Mouse (Mus musculus): ENCODE measurements around the gene Sestd1. TPM values are rescaled to one million over a fixed set of nuclear protein-coding genes. Genes with fewer than 3 reads are reported as not detected.

The Sestd1 gene
- polyA plus RNA-seq, 1 experiment from 2014 or later = 11.6 TPM

GRCm38 (mm10) chr2:77264550-77264949 lies 15.8 kb downstream of the Sestd1 start:
- Histone ChIP-seq H3K36me3 (ENCODE audit: control insufficient read depth, insufficient read depth, low read length) (no peaks in the 10 kb centered on the region), H3K4me3 (ENCODE audit: low read length) (no peak overlapping the region), H3K27ac (ENCODE audit: low read length) (no peak overlapping the region), H3K9me3 (ENCODE audit: control insufficient read depth, low read length) (no peaks in the 10 kb centered on the region), H3K9ac (ENCODE audit: low read depth, low read length) (no peak overlapping the region), H3K4me2 (ENCODE audit: low read depth, low read length) (no peak overlapping the region), H3K4me1 (ENCODE audit: control insufficient read depth, insufficient read depth, low read length) (peaks cover 52% of the 10 kb centered on the region), H3K27me3 (replicated peaks; ENCODE audit: control insufficient read depth, insufficient read depth, low read length) (no peaks in the 10 kb centered on the region)
- 82% methylated on average over 6 of the region's 6 CpGs for WGBS
- no peak for ATAC-seq

GRCm38 (mm10) chr2:77263477-77264435 lies 16.6 kb downstream of the Sestd1 start:
- Histone ChIP-seq H3K27me3 (replicated peaks; ENCODE audit: control insufficient read depth, insufficient read depth, low read length) (no peaks in the 10 kb centered on the region), H3K27ac (ENCODE audit: low read length) (peak overlapping the region; percentile 51; the same call in 1 of the 2 replicates), H3K4me3 (ENCODE audit: low read length) (no peak overlapping the region), H3K36me3 (ENCODE audit: control insufficient read depth, insufficient read depth, low read length) (no peaks in the 10 kb centered on the region), H3K9ac (ENCODE audit: low read depth, low read length) (0 out of 2 replicates have a peak overlapping the region, but pooled peaks have one; percentile 33), H3K4me2 (ENCODE audit: low read depth, low read length) (no peak overlapping the region), H3K4me1 (ENCODE audit: control insufficient read depth, insufficient read depth, low read length) (peaks cover 44% of the 10 kb centered on the region), H3K9me3 (ENCODE audit: control insufficient read depth, low read length) (no peaks in the 10 kb centered on the region)
- peak; percentile 64 for ATAC-seq
- WGBS = 46% methylated on average over 11 of the region's 11 CpGs

GRCm38 (mm10) chr2:77260134-77260533 lies 20.3 kb downstream of the Sestd1 start:
- Histone ChIP-seq H3K27ac (ENCODE audit: low read length) (no peak overlapping the region), H3K4me1 (ENCODE audit: control insufficient read depth, insufficient read depth, low read length) (peaks cover 21% of the 10 kb centered on the region), H3K36me3 (ENCODE audit: control insufficient read depth, insufficient read depth, low read length) (no peaks in the 10 kb centered on the region), H3K9ac (ENCODE audit: low read depth, low read length) (no peak overlapping the region), H3K4me2 (ENCODE audit: low read depth, low read length) (no peak overlapping the region), H3K4me3 (ENCODE audit: low read length) (no peak overlapping the region), H3K9me3 (ENCODE audit: control insufficient read depth, low read length) (no peaks in the 10 kb centered on the region), H3K27me3 (replicated peaks; ENCODE audit: control insufficient read depth, insufficient read depth, low read length) (no peaks in the 10 kb centered on the region)
- 80% methylated on average over 4 of the region's 4 CpGs for WGBS
- ATAC-seq = no peak

- Histone ChIP-seq H3K27me3 (replicated peaks; ENCODE audit: control insufficient read depth, insufficient read depth, low read length) (no peaks in the 10 kb centered on the region), H3K4me1 (ENCODE audit: control insufficient read depth, insufficient read depth, low read length) (no peaks in the 10 kb centered on the region), H3K4me2 (ENCODE audit: low read depth, low read length) (no peak overlapping the region), H3K36me3 (ENCODE audit: control insufficient read depth, insufficient read depth, low read length) (no peaks in the 10 kb centered on the region), H3K27ac (ENCODE audit: low read length) (no peak overlapping the region), H3K9ac (ENCODE audit: low read depth, low read length) (no peak overlapping the region), H3K4me3 (ENCODE audit: low read length) (no peak overlapping the region), H3K9me3 (ENCODE audit: control insufficient read depth, low read length) (no peaks in the 10 kb centered on the region)
- 86% methylated on average over 6 of the region's 6 CpGs for WGBS
- no peak for ATAC-seq
Measured at GRCm38 (mm10) chr2:77253227-77253626, 27.2 kb downstream of the Sestd1 start.

DNA sequence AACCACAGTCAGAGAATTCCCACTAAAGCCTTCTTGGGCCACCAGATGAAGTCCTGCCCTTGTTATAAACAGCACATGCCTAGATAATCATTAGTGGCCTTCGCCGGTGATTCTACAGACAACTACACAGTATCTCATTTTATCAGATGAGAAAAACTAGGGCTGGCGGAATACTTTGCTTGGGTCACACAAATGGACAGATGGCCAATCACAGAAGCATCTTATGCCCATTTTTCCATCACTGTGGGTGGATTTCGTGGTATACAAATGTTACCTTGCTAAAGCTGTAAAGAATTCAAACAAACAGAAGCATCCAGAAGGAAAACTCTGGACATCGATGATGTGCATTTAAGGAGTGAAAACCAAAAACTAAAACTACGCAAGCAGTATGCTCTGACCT lies 28.7 kb downstream of the Sestd1 start:
- Histone ChIP-seq H3K4me1 (ENCODE audit: control insufficient read depth, insufficient read depth, low read length) (no peaks in the 10 kb centered on the region), H3K4me3 (ENCODE audit: low read length) (no peak overlapping the region), H3K9me3 (ENCODE audit: control insufficient read depth, low read length) (no peaks in the 10 kb centered on the region), H3K27ac (ENCODE audit: low read length) (no peak overlapping the region), H3K36me3 (ENCODE audit: control insufficient read depth, insufficient read depth, low read length) (no peaks in the 10 kb centered on the region), H3K27me3 (replicated peaks; ENCODE audit: control insufficient read depth, insufficient read depth, low read length) (no peaks in the 10 kb centered on the region), H3K9ac (ENCODE audit: low read depth, low read length) (no peak overlapping the region), H3K4me2 (ENCODE audit: low read depth, low read length) (no peak overlapping the region)
- no peak for ATAC-seq
- 81% methylated on average over 6 of the region's 6 CpGs for WGBS

DNA sequence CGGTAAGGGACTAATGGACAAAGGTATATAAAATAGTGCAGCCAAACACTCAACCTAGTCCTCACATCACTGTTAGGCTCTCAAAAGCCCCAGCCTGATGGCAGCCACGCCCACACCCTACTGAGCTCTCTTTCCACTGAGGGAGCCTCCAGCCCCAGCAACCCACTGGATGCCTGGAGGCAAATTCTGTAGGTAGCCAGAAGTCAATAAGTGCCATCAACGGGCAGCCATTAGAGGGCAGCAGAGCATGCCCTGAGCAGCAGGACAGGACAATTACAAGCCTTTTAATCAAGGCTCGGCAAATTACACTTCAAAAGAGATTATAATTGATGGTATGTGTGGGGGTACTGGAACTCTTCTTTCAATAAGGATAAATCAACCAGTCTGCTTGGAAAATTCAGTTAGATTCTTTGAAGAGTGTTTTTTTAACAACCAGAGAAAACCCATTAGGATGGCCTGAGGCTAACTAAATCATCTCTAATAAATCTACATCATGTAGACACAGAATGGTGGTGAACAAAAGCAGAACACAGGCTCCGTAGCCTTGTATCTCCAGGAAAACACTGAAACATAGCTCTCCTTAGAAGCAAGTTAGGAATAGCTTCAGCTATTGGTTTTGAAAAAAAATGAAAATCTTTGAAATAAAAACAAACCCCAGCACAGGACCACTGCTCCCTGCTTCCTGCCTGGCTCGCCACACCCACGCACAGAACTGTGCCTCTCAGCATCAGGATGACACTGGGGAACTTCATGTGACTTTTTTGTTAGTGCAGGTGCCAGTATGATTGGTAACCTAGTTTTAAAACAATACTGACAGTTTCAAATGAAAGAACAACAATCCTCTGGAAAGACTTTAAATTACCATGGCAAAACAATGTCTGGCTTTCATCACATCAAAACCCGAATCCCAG lies 30.4 kb downstream of the Sestd1 start:
- WGBS = 34% methylated on average over 8 of the region's 8 CpGs
- Histone ChIP-seq H3K9me3 (ENCODE audit: control insufficient read depth, low read length) (no peaks in the 10 kb centered on the region), H3K4me3 (ENCODE audit: low read length) (no peak overlapping the region), H3K36me3 (ENCODE audit: control insufficient read depth, insufficient read depth, low read length) (no peaks in the 10 kb centered on the region), H3K27ac (ENCODE audit: low read length) (no peak overlapping the region), H3K27me3 (replicated peaks; ENCODE audit: control insufficient read depth, insufficient read depth, low read length) (no peaks in the 10 kb centered on the region), H3K4me1 (ENCODE audit: control insufficient read depth, insufficient read depth, low read length) (no peaks in the 10 kb centered on the region), H3K4me2 (ENCODE audit: low read depth, low read length) (no peak overlapping the region), H3K9ac (ENCODE audit: low read depth, low read length) (no peak overlapping the region)
- peak; percentile 31; the same call in 1 of the 2 replicates for ATAC-seq

DNA sequence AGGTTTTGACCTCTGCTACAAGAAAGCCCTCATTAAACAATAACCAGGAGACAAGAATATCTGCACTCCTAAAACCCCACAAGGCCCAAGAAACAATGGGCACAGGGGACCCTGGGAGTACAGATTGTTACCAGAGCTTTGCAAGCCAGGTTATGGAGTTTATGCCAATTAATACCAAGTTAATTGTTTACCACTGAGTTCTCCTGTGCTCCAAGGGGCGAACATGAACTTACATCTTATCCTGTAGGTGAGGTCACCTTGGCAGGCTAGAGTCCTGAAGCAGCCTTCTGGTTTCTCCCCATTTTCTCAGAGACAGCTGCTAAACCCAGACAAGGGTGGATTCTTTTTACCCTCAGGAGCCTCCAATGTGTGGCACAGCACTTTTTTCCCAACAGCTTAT lies 32.0 kb downstream of the Sestd1 start:
- no peak for ATAC-seq
- Histone ChIP-seq H3K9me3 (ENCODE audit: control insufficient read depth, low read length) (no peaks in the 10 kb centered on the region), H3K4me3 (ENCODE audit: low read length) (no peak overlapping the region), H3K9ac (ENCODE audit: low read depth, low read length) (no peak overlapping the region), H3K27me3 (replicated peaks; ENCODE audit: control insufficient read depth, insufficient read depth, low read length) (no peaks in the 10 kb centered on the region), H3K4me2 (ENCODE audit: low read depth, low read length) (no peak overlapping the region), H3K36me3 (ENCODE audit: control insufficient read depth, insufficient read depth, low read length) (no peaks in the 10 kb centered on the region), H3K27ac (ENCODE audit: low read length) (no peak overlapping the region), H3K4me1 (ENCODE audit: control insufficient read depth, insufficient read depth, low read length) (no peaks in the 10 kb centered on the region)
- 83% methylated on average over 1 of the region's 1 CpGs for WGBS

DNA sequence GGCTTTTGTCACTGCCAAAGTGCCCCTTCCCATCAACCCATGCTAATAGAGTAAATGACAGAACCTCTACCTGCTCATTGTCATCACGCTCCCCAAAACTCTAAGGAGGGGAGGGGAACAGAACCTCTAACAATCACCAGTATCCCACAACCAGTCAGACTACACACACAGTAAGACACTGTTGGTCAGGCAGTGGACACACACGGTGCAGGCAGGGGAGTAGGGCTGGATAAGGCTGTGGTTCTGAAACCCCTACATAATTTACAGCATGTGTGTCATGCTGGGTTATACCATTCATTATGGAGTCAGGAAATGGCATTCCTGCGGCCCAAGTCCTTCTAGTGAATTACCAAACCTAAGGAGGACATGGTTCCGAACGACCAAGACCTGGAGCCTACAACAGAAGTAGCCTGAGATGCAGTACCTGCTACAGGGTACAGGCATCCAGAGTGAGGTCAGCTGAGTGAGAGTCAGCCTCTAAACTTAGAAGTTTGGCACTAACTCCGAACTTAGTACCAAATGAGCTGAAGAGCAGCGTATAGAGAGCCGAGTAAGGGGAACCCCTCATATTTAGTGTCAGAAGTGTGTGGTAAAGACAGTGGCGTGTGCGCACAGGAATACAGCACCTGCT lies 33.1 kb downstream of the Sestd1 start:
- H3K9ac ChIP-seq (ENCODE audit: low read depth, low read length) = no peak overlapping the region
- H3K27me3 ChIP-seq (replicated peaks; ENCODE audit: control insufficient read depth, insufficient read depth, low read length) = no peaks in the 10 kb centered on the region
- H3K9me3 ChIP-seq (ENCODE audit: control insufficient read depth, low read length) = no peaks in the 10 kb centered on the region
- H3K27ac ChIP-seq (ENCODE audit: low read length) = no peak overlapping the region
- no peak for ATAC-seq
- no peaks in the 10 kb centered on the region for H3K36me3 ChIP-seq (ENCODE audit: control insufficient read depth, insufficient read depth, low read length)
- H3K4me3 ChIP-seq (ENCODE audit: low read length) = no peak overlapping the region
- H3K4me1 ChIP-seq (ENCODE audit: control insufficient read depth, insufficient read depth, low read length) = no peaks in the 10 kb centered on the region
- WGBS = 86% methylated on average over 10 of the region's 10 CpGs
- no peak overlapping the region for H3K4me2 ChIP-seq (ENCODE audit: low read depth, low read length)

DNA sequence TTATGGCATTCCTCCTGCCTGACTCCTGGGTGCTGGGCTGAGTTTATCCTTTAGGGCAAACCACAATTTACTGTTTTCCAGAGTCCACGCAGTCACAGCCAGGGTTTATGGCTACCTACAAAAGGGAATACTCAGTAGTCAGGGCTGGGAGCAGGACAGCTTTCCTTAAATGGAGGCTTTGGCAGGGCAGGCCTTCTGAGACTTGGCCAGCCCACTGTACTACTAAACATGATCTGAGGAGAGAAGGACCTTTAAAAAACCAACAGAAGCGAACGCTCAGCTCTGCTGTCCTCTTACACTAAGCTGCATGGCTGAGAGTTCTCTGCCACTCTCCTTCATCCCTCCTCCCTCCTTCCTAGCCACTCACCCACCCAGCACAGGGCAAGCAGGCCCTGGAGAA lies 34.6 kb downstream of the Sestd1 start:
- Histone ChIP-seq H3K36me3 (ENCODE audit: control insufficient read depth, insufficient read depth, low read length) (no peaks in the 10 kb centered on the region), H3K27me3 (replicated peaks; ENCODE audit: control insufficient read depth, insufficient read depth, low read length) (no peaks in the 10 kb centered on the region), H3K4me2 (ENCODE audit: low read depth, low read length) (no peak overlapping the region), H3K4me1 (ENCODE audit: control insufficient read depth, insufficient read depth, low read length) (no peaks in the 10 kb centered on the region), H3K9me3 (ENCODE audit: control insufficient read depth, low read length) (no peaks in the 10 kb centered on the region), H3K9ac (ENCODE audit: low read depth, low read length) (no peak overlapping the region), H3K4me3 (ENCODE audit: low read length) (no peak overlapping the region), H3K27ac (ENCODE audit: low read length) (no peak overlapping the region)
- ATAC-seq = no peak
- WGBS = 54% methylated on average over 3 of the region's 3 CpGs

Measured in intestine, embryonic 16.5 days (tissue).